Mouse (Mus musculus) spleen, adult 2 months (tissue): ENCODE data around the gene Ech1.

Experiments
- CTCF ChIP-seq: fragments of 200-500 bp; IDR thresholded peaks from 2 replicates; pipeline ENCODE4 v1.5.1; 2011; ENCODE audit warnings: mild to moderate bottlenecking, inconsistent platforms; ENCODE audit not compliant: insufficient read depth, insufficient read length, insufficient replicate concordance; ENCODE audit errors: extremely low read depth
- POLR2A ChIP-seq: fragments of 200-500 bp; IDR thresholded peaks from 2 replicates; pipeline ENCODE4 v1.6.1; 2011; ENCODE audit warnings: low read depth, low read length, inconsistent platforms

DNA sequence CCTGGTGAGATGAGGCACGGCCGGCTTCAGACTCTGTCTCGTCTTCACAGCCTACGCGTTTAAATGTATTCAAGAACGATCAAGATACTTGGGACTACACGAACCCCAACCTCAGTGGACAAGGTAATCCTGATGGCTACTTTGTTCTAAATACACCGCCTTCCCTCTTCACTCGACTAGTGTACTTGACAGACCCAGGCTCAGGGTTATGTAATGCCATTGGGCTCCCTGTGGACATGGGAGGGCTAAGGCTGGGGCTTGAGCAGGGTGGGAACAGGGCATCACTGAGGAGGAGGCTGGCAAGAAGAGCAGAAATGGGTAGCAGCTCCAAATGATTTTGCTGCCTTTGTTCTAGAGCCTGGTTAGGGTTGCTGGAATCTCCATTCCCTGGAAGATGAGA lies 9.8 kb upstream of the Ech1 start:
- no peak for TF ChIP-seq CTCF
- no peak for TF ChIP-seq POLR2A
